Mouse (Mus musculus) small intestine, adult 2 months (tissue): Measurements from ENCODE around the gene Btg2. TPM values are rescaled to one million over a fixed set of nuclear protein-coding genes. Genes with fewer than 3 reads are reported as not detected.

Experiments used
- H3K27ac ChIP-seq: fragments of 200-500 bp; 2 replicates; pipeline ENCODE4 v1.5.1; 2012; ENCODE audit warnings: low read depth, low read length, control low read depth, inconsistent platforms; ENCODE audit not compliant: insufficient read depth
- H3K27me3 ChIP-seq: fragments of 200-500 bp; 2 replicates; pipeline ENCODE4 v1.6.1; 2012; ENCODE audit warnings: mild to moderate bottlenecking, moderate library complexity, low read length, inconsistent platforms; ENCODE audit not compliant: control insufficient read depth, insufficient read depth
- H3K36me3 ChIP-seq: fragments of 200-500 bp; 2 replicates; pipeline ENCODE4 v1.6.1; 2012; ENCODE audit warnings: mild to moderate bottlenecking, low read length, control low read depth, inconsistent platforms; ENCODE audit not compliant: control insufficient read depth, insufficient read depth
- H3K4me1 ChIP-seq: fragments of 200-500 bp; 2 replicates; pipeline ENCODE4 v1.6.1; 2012; ENCODE audit warnings: low read length, inconsistent platforms, mixed read lengths; ENCODE audit not compliant: control insufficient read depth, insufficient read depth, insufficient read length
- H3K4me3 ChIP-seq: fragments of 200-500 bp; 2 replicates; pipeline ENCODE4 v1.5.1; 2012; ENCODE audit warnings: low read depth, mild to moderate bottlenecking, control low read depth, inconsistent platforms, low read length, moderate library complexity
- CTCF ChIP-seq: fragments of 200-500 bp; IDR thresholded peaks from 2 replicates; pipeline ENCODE4 v1.5.1; 2012; ENCODE audit warnings: low read depth, mild to moderate bottlenecking, control low read depth, inconsistent platforms, low read length, moderate library complexity, mixed read lengths; ENCODE audit not compliant: insufficient replicate concordance, insufficient read length; ENCODE audit errors: extremely low read depth
- POLR2A ChIP-seq: fragments of 200-500 bp; IDR thresholded peaks from 2 replicates; pipeline ENCODE4 v1.6.1; 2012; ENCODE audit warnings: low read depth, mild to moderate bottlenecking, control low read depth, inconsistent platforms, low read length, moderate library complexity
- WGBS: fragments of 180-500 bp; shearing (Covaris S2); methylation state at CpG from one replicate; pipeline ENCODE4 v1.1.7; 2018; 5-methylcytosine and 5-hydroxymethylcytosine counted together
- polyA plus RNA-seq: library from polyadenylated mRNA; depleted of rRNA; stranded (reverse); fragments of >200 nt; gene quantifications from 2 replicates; pipeline ENCODE4 v1.2.3, GENCODE M21; 2012; rRNA removed

The Btg2 gene
- polyA plus RNA-seq, 1 experiment = 73.7 TPM

DNA sequence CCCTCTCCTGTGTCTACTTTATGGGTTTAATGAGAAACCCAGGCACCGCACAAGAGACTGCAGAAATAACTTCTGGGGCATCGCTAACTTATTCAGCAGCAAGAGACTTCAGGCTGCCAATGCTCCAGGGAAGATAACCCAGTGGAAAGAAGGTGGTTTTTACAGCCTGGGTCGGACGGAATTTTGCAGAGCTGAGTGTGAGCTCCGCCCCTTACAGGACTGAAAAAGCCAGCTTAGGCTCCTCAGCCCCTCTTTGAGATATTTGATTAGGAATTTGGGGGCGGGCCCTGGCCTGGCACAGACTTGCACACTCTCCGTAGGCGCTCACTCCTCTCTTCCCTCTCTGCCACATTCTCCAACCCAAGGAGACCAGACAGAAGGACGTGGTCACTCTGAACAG lies 41.7 kb downstream of the Btg2 start, which contains the start of gene Fmod:
TSS of gene Fmod (plus strand) at position 83 of the 400 bp plus-strand sequence.
- Histone ChIP-seq H3K27me3 (no peaks in the 10 kb centered on the region), H3K4me3 (no peak within 1 kb of the TSS), H3K36me3 (no peaks in the 10 kb centered on the region), H3K27ac (no peak within 1 kb of the TSS), H3K4me1 (no peaks in the 10 kb centered on the region)
- 34% methylated on average over 9 of the region's 9 CpGs for WGBS
- TF ChIP-seq CTCF (no peak), POLR2A (no peak)

DNA sequence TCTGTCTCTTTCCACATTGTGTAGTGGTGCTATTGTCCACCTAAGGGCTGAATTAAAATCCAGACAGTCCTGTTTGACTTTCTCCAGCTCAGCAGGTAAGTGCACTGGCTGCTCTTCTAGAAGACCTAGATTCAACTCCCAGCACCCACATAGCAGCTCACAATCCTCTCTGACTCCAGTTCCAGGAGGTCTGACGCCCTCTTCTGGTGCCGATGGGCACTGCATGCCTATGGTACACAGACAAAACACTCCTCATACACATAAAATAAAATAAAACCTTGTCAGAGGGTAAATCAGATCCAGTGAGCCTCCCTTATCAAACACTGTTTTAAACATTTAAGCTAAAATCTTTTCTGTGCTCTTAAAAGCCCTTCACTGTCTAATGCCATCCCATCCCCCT lies 42.4 kb downstream of the Btg2 start:
- Histone ChIP-seq H3K27me3 (no peaks in the 10 kb centered on the region), H3K4me1 (no peaks in the 10 kb centered on the region), H3K36me3 (no peaks in the 10 kb centered on the region), H3K27ac (no peak overlapping the region), H3K4me3 (no peak overlapping the region)
- 65% methylated on average over 2 of the region's 2 CpGs for WGBS
- TF ChIP-seq POLR2A (no peak), CTCF (peak; percentile 22; the same call in 1 of the 2 replicates)

DNA sequence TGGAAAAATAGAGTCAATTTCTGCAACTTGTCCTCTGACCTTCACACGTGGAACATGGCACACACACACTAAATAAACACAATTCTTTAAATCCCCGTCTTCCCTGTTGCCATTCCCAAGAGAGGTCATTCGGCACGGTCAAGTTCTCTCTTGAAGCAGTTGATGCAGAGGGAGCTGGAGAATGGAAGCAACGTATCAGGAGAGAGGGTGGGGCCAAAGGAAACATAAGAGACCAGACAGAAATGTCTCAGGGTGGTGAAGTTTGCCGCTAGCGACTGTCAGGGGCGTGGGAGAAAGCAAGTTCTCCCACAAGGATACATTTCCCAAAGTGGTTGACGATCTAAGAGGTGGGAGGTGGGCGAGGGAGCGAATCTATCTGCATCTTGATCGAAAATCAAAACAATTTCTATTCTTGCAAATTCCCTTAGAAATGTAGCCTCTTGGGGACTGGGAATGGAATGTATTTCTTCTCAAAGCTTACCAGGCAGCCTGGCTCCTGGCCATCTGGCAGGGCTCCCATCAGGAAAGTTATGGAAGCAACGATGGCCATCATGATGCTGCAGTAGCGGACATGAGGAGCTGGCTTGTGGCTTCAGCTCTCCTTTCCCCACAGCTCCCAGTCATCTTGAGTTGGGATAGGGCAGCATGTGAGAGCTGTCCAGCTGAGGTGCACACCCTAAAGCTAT lies 50.6 kb downstream of the Btg2 start:
- WGBS = 63% methylated on average over 14 of the region's 14 CpGs
- H3K4me3 ChIP-seq = no peak overlapping the region
- TF ChIP-seq CTCF = no peak
- TF ChIP-seq POLR2A = no peak
- H3K4me1 ChIP-seq = no peaks in the 10 kb centered on the region
- no peaks in the 10 kb centered on the region for H3K27me3 ChIP-seq
- no peak overlapping the region for H3K27ac ChIP-seq
- no peaks in the 10 kb centered on the region for H3K36me3 ChIP-seq

DNA sequence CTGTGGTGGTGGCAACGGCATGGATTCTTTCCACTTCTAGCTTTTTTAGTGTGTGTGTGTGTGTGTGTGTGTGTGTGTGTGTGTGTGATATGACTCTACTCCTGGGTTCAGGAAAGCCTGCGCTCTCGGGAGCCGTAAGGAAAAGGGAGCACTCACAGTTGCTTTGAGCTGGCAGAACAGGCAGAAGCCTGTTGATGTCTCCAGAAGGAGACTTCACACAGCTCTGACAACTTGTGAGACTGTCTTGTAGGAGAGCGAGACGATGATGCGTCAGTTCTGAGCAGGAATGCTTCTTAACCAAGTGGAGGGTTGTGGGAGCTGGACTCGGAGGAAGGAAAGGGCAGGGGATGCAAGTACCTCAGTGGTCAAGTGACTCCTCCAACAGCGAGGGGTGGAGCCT lies 52.2 kb downstream of the Btg2 start:
- no peak overlapping the region for H3K4me3 ChIP-seq
- no peak overlapping the region for H3K27ac ChIP-seq
- WGBS = 90% methylated on average over 9 of the region's 9 CpGs
- no peaks in the 10 kb centered on the region for H3K27me3 ChIP-seq
- no peaks in the 10 kb centered on the region for H3K4me1 ChIP-seq
- no peaks in the 10 kb centered on the region for H3K36me3 ChIP-seq
- no peak for TF ChIP-seq POLR2A
- TF ChIP-seq CTCF = no peak

DNA sequence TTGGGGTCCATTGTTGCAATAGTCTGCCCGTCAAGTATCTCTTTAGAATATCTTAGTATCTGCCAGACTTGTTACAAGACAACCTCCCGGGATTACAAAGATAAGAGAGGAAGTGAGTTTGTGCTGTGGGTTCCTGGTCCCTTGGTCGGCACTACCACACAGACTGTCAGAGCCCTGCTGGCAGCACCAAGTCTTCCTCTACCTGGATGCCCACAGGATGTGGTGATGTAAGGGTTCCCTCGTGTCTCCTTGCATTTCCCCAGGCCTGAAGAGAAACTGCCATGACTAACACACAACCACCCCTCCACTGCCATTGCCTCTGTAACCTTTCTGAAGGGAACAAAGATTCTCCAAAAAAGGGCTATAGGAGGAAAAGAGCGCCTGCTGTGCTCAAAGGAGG lies 52.9 kb downstream of the Btg2 start:
- H3K36me3 ChIP-seq = no peaks in the 10 kb centered on the region
- no peak overlapping the region for H3K4me3 ChIP-seq
- H3K4me1 ChIP-seq = no peaks in the 10 kb centered on the region
- no peak overlapping the region for H3K27ac ChIP-seq
- TF ChIP-seq POLR2A = no peak
- TF ChIP-seq CTCF = no peak
- no peaks in the 10 kb centered on the region for H3K27me3 ChIP-seq
- 49% methylated on average over 5 of the region's 5 CpGs for WGBS

Other genes starting within 250 kb of the Btg2 start
- 5.0 and 8.3 TPM in 2 replicates for gene Optc, start 171.1 kb downstream of the Btg2 start, polyA plus RNA-seq
- gene Prelp, start 157.7 kb downstream of the Btg2 start, polyA plus RNA-seq = 11.4 and 14.2 TPM in 2 replicates
- 0.48 and 0.86 TPM in 2 replicates for gene Fmod, start 41.9 kb downstream of the Btg2 start, polyA plus RNA-seq
- 1.6 TPM in 1 of 2 replicates, not detected in the other for gene Chit1, start 32.1 kb upstream of the Btg2 start, polyA plus RNA-seq
- gene Chil1, start 103.1 kb upstream of the Btg2 start, polyA plus RNA-seq = 0.46 and 0.88 TPM in 2 replicates
- gene Mybph, start 114.3 kb upstream of the Btg2 start, polyA plus RNA-seq = 0.05 and 0.08 TPM in 2 replicates
- 1.2 and 3.5 TPM in 2 replicates for gene Adora1, start 156.3 kb upstream of the Btg2 start, polyA plus RNA-seq
- gene Myog, start 210.9 kb upstream of the Btg2 start, polyA plus RNA-seq = not detected in 2 replicates